8 mouse cellular contexts compared by ENCODE assay signal in the genomic region with DNA sequence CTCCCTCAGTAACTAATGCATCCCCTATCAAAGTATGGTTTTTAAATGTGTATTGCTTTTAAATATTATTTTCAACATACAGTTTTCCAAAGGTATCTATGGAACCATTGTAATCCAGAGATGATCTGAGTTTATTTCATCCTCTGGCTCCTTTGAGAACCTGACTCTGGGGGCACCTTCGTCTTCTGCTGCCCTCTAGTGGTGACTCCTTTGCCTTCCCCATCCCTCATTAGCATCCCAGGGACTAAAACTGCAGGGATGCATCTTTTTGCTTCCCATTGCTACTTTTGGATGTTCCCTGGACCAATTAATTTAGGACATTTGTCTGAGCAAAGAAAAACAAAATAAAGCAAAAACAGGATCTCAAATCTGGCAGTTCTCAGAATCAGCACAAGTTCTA.
DNase-seq lines count a peak whose midpoint lies in the region; ATAC-seq lines count a peak whose summit lies in the region.

No protein-coding gene starts in this region.

- H3K27ac ChIP-seq in kidney, embryonic 16.5 days (ENCODE audit: low read length), result no peak overlapping the region

- H3K4me1 ChIP-seq in kidney, embryonic 16.5 days (ENCODE audit: insufficient read depth, low read length), result no peaks in the 10 kb centered on the region

- no peak overlapping the region for H3K4me3 ChIP-seq in kidney, embryonic 16.5 days (ENCODE audit: low read length)

- H3K36me3 ChIP-seq in kidney, embryonic 16.5 days (ENCODE audit: insufficient read depth, low read length), result no peaks in the 10 kb centered on the region

- no peak overlapping the region for H3K4me2 ChIP-seq in kidney, embryonic 16.5 days (replicated peaks; ENCODE audit: low read depth, low read length)

- no peak for ATAC-seq in kidney, embryonic 16.5 days (ENCODE audit: low FRiP score, low TSS enrichment)

- no peaks in the 10 kb centered on the region for H3K9me3 ChIP-seq in kidney, embryonic 16.5 days (ENCODE audit: low read length)

- H3K9ac ChIP-seq in kidney, embryonic 16.5 days (replicated peaks; ENCODE audit: low read length), result no peak overlapping the region

- H3K27me3 ChIP-seq in kidney, embryonic 16.5 days (ENCODE audit: insufficient read depth, low read length), result no peaks in the 10 kb centered on the region

- DNase-seq in kidney, adult 18-20 months, result peak; percentile 48
- peak; percentile 70 for DNase-seq in ZHBTc4 (ENCODE audit: low read depth, low spot score)
- DNase-seq in cerebellum, postnatal 4 days (ENCODE audit: low spot score in 2 of 2), result peak; percentile 28 to 58
- DNase-seq in gastrocnemius, postnatal 4 days (ENCODE audit: low spot score in 2 of 2), result peak; percentile 30 to 38
- DNase-seq in layer of hippocampus, postnatal 14 days (ENCODE audit: low spot score in 2 of 2), result peak; percentile 46 to 72
- DNase-seq in mesoderm, embryonic 11.5 days (ENCODE audit: low read depth, low spot score), result peak; percentile 70
- peak; percentile 76 for DNase-seq in testis, postnatal 10 days (ENCODE audit: low spot score)

- WGBS in kidney, embryonic 16.5 days, result 0% methylated on average over 1 of the region's 1 CpGs
